Mouse (Mus musculus) limb, embryonic 13.5 days (tissue): ENCODE data around the gene Ilkap. TPM values are rescaled to one million over a fixed set of nuclear protein-coding genes. Genes with fewer than 3 reads are reported as not detected.
A peak's percentile ranks its signal among the peaks of the same experiment; 100 is the strongest.

Source experiments
- ATAC-seq: fragments of 200-750 bp; cut with Nextera tagmentation; 2 replicates; pipeline ENCODE4 v1.8.0; 2017; ENCODE audit warnings: low read depth, moderate number of reproducible peaks, moderate TSS enrichment; ENCODE audit not compliant: low FRiP score
- H3K27ac ChIP-seq: fragments of 300-500 bp; sonication (generic); 2 replicates; pipeline ENCODE4 v1.5.1; 2015; ENCODE audit warnings: inconsistent platforms, mild to moderate bottlenecking, moderate library complexity
- H3K27me3 ChIP-seq: fragments of 300-500 bp; sonication (generic); 2 replicates; pipeline ENCODE4 v1.6.1; 2015; ENCODE audit warnings: mild to moderate bottlenecking, inconsistent platforms
- H3K36me3 ChIP-seq: fragments of 300-500 bp; sonication (generic); 2 replicates; pipeline ENCODE4 v1.6.1; 2015; ENCODE audit warnings: inconsistent platforms, mild to moderate bottlenecking, moderate library complexity
- H3K4me1 ChIP-seq: fragments of 300-500 bp; sonication (generic); 2 replicates; pipeline ENCODE4 v1.6.1; 2015; ENCODE audit warnings: inconsistent platforms
- H3K4me2 ChIP-seq: fragments of 300-500 bp; sonication (generic); replicated peaks from 2 replicates; pipeline ENCODE4 v1.6.1; 2015; ENCODE audit warnings: inconsistent platforms, mild to moderate bottlenecking, moderate library complexity
- H3K4me3 ChIP-seq: fragments of 300-500 bp; sonication (generic); 2 replicates; pipeline ENCODE4 v1.5.1; 2015; ENCODE audit warnings: moderate library complexity, mild to moderate bottlenecking, inconsistent platforms
- H3K9ac ChIP-seq: fragments of 300-500 bp; sonication (generic); 2 replicates; pipeline ENCODE4 v1.6.1; 2015; ENCODE audit warnings: mild to moderate bottlenecking, inconsistent platforms
- H3K9me3 ChIP-seq: fragments of 300-500 bp; sonication (generic); 2 replicates; pipeline ENCODE4 v1.6.1; 2016; ENCODE audit warnings: inconsistent platforms
- WGBS: fragments of 180-500 bp; shearing (Covaris S2); methylation state at CpG from one replicate; pipeline ENCODE4 v1.1.7; 2015; 5-methylcytosine and 5-hydroxymethylcytosine counted together
- polyA plus RNA-seq: library from polyadenylated mRNA; unstranded; fragments of >200 nt; fragmentation: Nextera tagmentation; extraction: Ambion mirVana; gene quantifications from 2 replicates; pipeline ENCODE4 v1.2.1, GENCODE M21; 2015

Gene Ilkap
- polyA plus RNA-seq, 1 experiment from 2014 or later, result 163 TPM

- H3K27ac ChIP-seq, result peak overlapping the region; percentile 92
- peak overlapping the region; percentile 80 for H3K4me3 ChIP-seq
- H3K36me3 ChIP-seq, result 0 out of 2 replicates have a peak, but pooled peaks cover 3% of the 10 kb centered on the region
- no peaks in the 10 kb centered on the region for H3K9me3 ChIP-seq
- H3K4me1 ChIP-seq, result peaks cover 38% of the 10 kb centered on the region
- WGBS, result under 1% methylated on average over 34 of the region's 34 CpGs
- H3K27me3 ChIP-seq, result no peaks in the 10 kb centered on the region
- peak overlapping the region; percentile 98 for H3K4me2 ChIP-seq
- peak; percentile 93 for ATAC-seq
- peak overlapping the region; percentile 83 for H3K9ac ChIP-seq
Observed at GRCm38 (mm10) chr1:91413030-91413506, 14.5 kb upstream of the Ilkap start.

GRCm38 (mm10) chr1:91412286-91413029 lies 13.8 kb upstream of the Ilkap start:
- H3K4me1 ChIP-seq, result peaks cover 38% of the 10 kb centered on the region
- peak overlapping the region; percentile 98 for H3K4me2 ChIP-seq
- no peaks in the 10 kb centered on the region for H3K9me3 ChIP-seq
- H3K27me3 ChIP-seq, result no peaks in the 10 kb centered on the region
- no peak; the same call in 1 of the 2 replicates for ATAC-seq
- peak overlapping the region; percentile 83 for H3K9ac ChIP-seq
- WGBS, result 5% methylated on average over 60 of the region's 65 CpGs
- peak overlapping the region; percentile 92 for H3K27ac ChIP-seq
- no peaks in the 10 kb centered on the region for H3K36me3 ChIP-seq
- peak overlapping the region; percentile 80 for H3K4me3 ChIP-seq

GRCm38 (mm10) chr1:91411631-91412285 lies 13.1 kb upstream of the Ilkap start:
- Histone ChIP-seq H3K36me3 (no peaks in the 10 kb centered on the region), H3K4me3 (peak overlapping the region; percentile 80), H3K27me3 (no peaks in the 10 kb centered on the region), H3K4me1 (peaks cover 38% of the 10 kb centered on the region), H3K9ac (peak overlapping the region; percentile 83), H3K4me2 (peak overlapping the region; percentile 98), H3K9me3 (no peaks in the 10 kb centered on the region), H3K27ac (no peak overlapping the region; the same call in 1 of the 2 replicates)
- ATAC-seq, result no peak
- 65% methylated on average over 8 of the region's 8 CpGs for WGBS

- no peak overlapping the region for H3K9ac ChIP-seq
- no peak overlapping the region for H3K4me3 ChIP-seq
- no peak overlapping the region for H3K4me2 ChIP-seq
- no peaks in the 10 kb centered on the region for H3K9me3 ChIP-seq
- peaks cover 12% of the 10 kb centered on the region; the same call in 1 of the 2 replicates for H3K27me3 ChIP-seq
- no peak for ATAC-seq
- H3K4me1 ChIP-seq, result peaks cover 16% of the 10 kb centered on the region
- H3K36me3 ChIP-seq, result no peaks in the 10 kb centered on the region
- WGBS, result 77% methylated on average over 4 of the region's 4 CpGs
- H3K27ac ChIP-seq, result no peak overlapping the region
Observed at GRCm38 (mm10) chr1:91407819-91408218, 9.2 kb upstream of the Ilkap start.

GRCm38 (mm10) chr1:91405406-91406169 lies 7.0 kb upstream of the Ilkap start:
- H3K9ac ChIP-seq, result no peak overlapping the region
- H3K27ac ChIP-seq, result no peak overlapping the region
- no peaks in the 10 kb centered on the region for H3K9me3 ChIP-seq
- H3K4me3 ChIP-seq, result no peak overlapping the region
- no peaks in the 10 kb centered on the region for H3K36me3 ChIP-seq
- H3K27me3 ChIP-seq, result peaks cover 12% of the 10 kb centered on the region; the same call in 1 of the 2 replicates
- WGBS, result 59% methylated on average over 23 of the region's 23 CpGs
- ATAC-seq, result no peak
- no peaks in the 10 kb centered on the region for H3K4me1 ChIP-seq
- H3K4me2 ChIP-seq, result no peak overlapping the region

GRCm38 (mm10) chr1:91404976-91405375 lies 6.4 kb upstream of the Ilkap start:
- H3K36me3 ChIP-seq, result no peaks in the 10 kb centered on the region

GRCm38 (mm10) chr1:91397927-91398259 lies 722 bp downstream of the Ilkap start:
- H3K4me3 ChIP-seq, result peak overlapping the region; percentile 81
- peaks cover 25% of the 10 kb centered on the region for H3K36me3 ChIP-seq
- WGBS, result 2% methylated on average over 12 of the region's 12 CpGs
- H3K27me3 ChIP-seq, result no peaks in the 10 kb centered on the region
- no peaks in the 10 kb centered on the region for H3K9me3 ChIP-seq
- H3K9ac ChIP-seq, result peak overlapping the region; percentile 91
- H3K4me2 ChIP-seq, result peak overlapping the region; percentile 94
- no peak for ATAC-seq
- peaks cover 17% of the 10 kb centered on the region for H3K4me1 ChIP-seq
- H3K27ac ChIP-seq, result peak overlapping the region; percentile 83; the same call in 1 of the 2 replicates

More at GRCm38 (mm10) chr1:91404976-91405375, 6.4 kb upstream of the Ilkap start:
- no peak overlapping the region for H3K9ac ChIP-seq
- no peak for ATAC-seq
- 19% methylated on average over 1 of the region's 1 CpGs for WGBS
- H3K4me2 ChIP-seq, result no peak overlapping the region
- peaks cover 12% of the 10 kb centered on the region; the same call in 1 of the 2 replicates for H3K27me3 ChIP-seq
- H3K4me1 ChIP-seq, result no peaks in the 10 kb centered on the region
- H3K4me3 ChIP-seq, result no peak overlapping the region
- no peak overlapping the region for H3K27ac ChIP-seq
- H3K9me3 ChIP-seq, result no peaks in the 10 kb centered on the region

- Histone ChIP-seq H3K27me3 (no peaks in the 10 kb centered on the region), H3K4me1 (no peaks in the 10 kb centered on the region), H3K9ac (no peak overlapping the region), H3K36me3 (peaks cover 87% of the 10 kb centered on the region), H3K27ac (no peak overlapping the region), H3K4me3 (no peak overlapping the region), H3K4me2 (no peak overlapping the region), H3K9me3 (no peaks in the 10 kb centered on the region)
- ATAC-seq, result no peak
- 95% methylated on average over 5 of the region's 5 CpGs for WGBS
Observed at GRCm38 (mm10) chr1:91390369-91390768, 8.2 kb downstream of the Ilkap start.

- no peaks in the 10 kb centered on the region for H3K27me3 ChIP-seq
- H3K4me3 ChIP-seq, result no peak overlapping the region
- H3K9ac ChIP-seq, result no peak overlapping the region
- H3K27ac ChIP-seq, result no peak overlapping the region
- ATAC-seq, result no peak
- no peak overlapping the region for H3K4me2 ChIP-seq
- 92% methylated on average over 4 of the region's 4 CpGs for WGBS
- H3K9me3 ChIP-seq, result no peaks in the 10 kb centered on the region
- H3K36me3 ChIP-seq, result peaks cover 94% of the 10 kb centered on the region
- no peaks in the 10 kb centered on the region for H3K4me1 ChIP-seq
Observed at GRCm38 (mm10) chr1:91381091-91381471, 17.5 kb downstream of the Ilkap start.

GRCm38 (mm10) chr1:91380453-91381090 lies 18.0 kb downstream of the Ilkap start:
- ATAC-seq, result peak; percentile 67
- H3K4me3 ChIP-seq, result no peak overlapping the region
- no peak overlapping the region for H3K4me2 ChIP-seq
- no peak overlapping the region for H3K9ac ChIP-seq
- H3K4me1 ChIP-seq, result no peaks in the 10 kb centered on the region
- H3K27me3 ChIP-seq, result no peaks in the 10 kb centered on the region
- H3K9me3 ChIP-seq, result no peaks in the 10 kb centered on the region
- H3K36me3 ChIP-seq, result peaks cover 96% of the 10 kb centered on the region
- no peak overlapping the region for H3K27ac ChIP-seq
- 63% methylated on average over 7 of the region's 7 CpGs for WGBS

GRCm38 (mm10) chr1:91373414-91373835 lies 25.2 kb downstream of the Ilkap start:
- Histone ChIP-seq H3K4me1 (no peaks in the 10 kb centered on the region), H3K4me2 (no peak overlapping the region), H3K27me3 (no peaks in the 10 kb centered on the region), H3K36me3 (peaks cover 87% of the 10 kb centered on the region), H3K9ac (no peak overlapping the region), H3K27ac (no peak overlapping the region), H3K4me3 (no peak overlapping the region), H3K9me3 (no peaks in the 10 kb centered on the region)
- WGBS, result 91% methylated on average over 6 of the region's 6 CpGs
- no peak for ATAC-seq
